Mouse (Mus musculus) kidney, postnatal 36 days (tissue): ENCODE data around the gene Hps1.

Experiments used
- DNase-seq, 2 experiments: peaks; one replicate each; pipeline ENCODE4 v3.0.0; 2021 to 2022; ENCODE audit warnings: mixed read lengths in 2 of 2

Gene Hps1

GRCm38 (mm10) chr19:42717668-42718067 is 62.1 kb downstream of the Hps1 start:
- no peak for DNase-seq

- DNase-seq: no peak
Observed at GRCm38 (mm10) chr19:42716507-42716906, 63.3 kb downstream of the Hps1 start.

GRCm38 (mm10) chr19:42713770-42714169 is 66.0 kb downstream of the Hps1 start:
- no peak for DNase-seq
